Mouse (Mus musculus) kidney, adult 2 months (tissue): ENCODE measurements around the gene Tgoln1. TPM values are rescaled to one million over a fixed set of nuclear protein-coding genes. Genes with fewer than 3 reads are reported as not detected.

Experiments used
- DNase-seq: peaks from one replicate; pipeline ENCODE4 v3.0.0; 2021
- H3K27ac ChIP-seq: fragments of 200-500 bp; 2 replicates; pipeline ENCODE4 v1.5.1; 2012; ENCODE audit warnings: low read depth, low read length, control low read depth, inconsistent platforms; ENCODE audit not compliant: insufficient read depth
- H3K27me3 ChIP-seq: fragments of 200-500 bp; replicated peaks from 2 replicates; pipeline ENCODE4 v1.6.1; 2012; ENCODE audit warnings: mild to moderate bottlenecking, moderate library complexity, low read length, inconsistent platforms; ENCODE audit not compliant: control insufficient read depth, insufficient read depth
- H3K36me3 ChIP-seq: fragments of 200-500 bp; 2 replicates; pipeline ENCODE4 v1.6.1; 2012; ENCODE audit warnings: mild to moderate bottlenecking, moderate library complexity, low read length, inconsistent platforms; ENCODE audit not compliant: control insufficient read depth, insufficient read depth
- H3K4me1 ChIP-seq: fragments of 200-500 bp; 2 replicates; pipeline ENCODE4 v1.6.1; 2011; ENCODE audit warnings: low read length; ENCODE audit not compliant: control insufficient read depth, insufficient read depth
- H3K4me3 ChIP-seq: fragments of 200-500 bp; 2 replicates; pipeline ENCODE4 v1.5.1; 2011; ENCODE audit warnings: mild to moderate bottlenecking, low read depth, low read length, control low read depth; ENCODE audit not compliant: insufficient read depth
- CTCF ChIP-seq: fragments of 200-500 bp; conservative IDR thresholded peaks from 2 replicates; pipeline ENCODE4 v1.5.1; 2011; ENCODE audit warnings: low read depth, mild to moderate bottlenecking, control low read depth, low read length, moderate library complexity, mixed read lengths; ENCODE audit not compliant: insufficient read depth, insufficient read length
- POLR2A ChIP-seq: fragments of 200-500 bp; IDR thresholded peaks from one replicate; pipeline ENCODE4 v1.6.1; 2011; ENCODE audit warnings: low read depth, low read length, control low read depth
- WGBS: fragments of 180-500 bp; shearing (Covaris S2); methylation state at CpG from one replicate; pipeline ENCODE4 v1.1.7; 2018; 5-methylcytosine and 5-hydroxymethylcytosine counted together
- polyA plus RNA-seq: library from polyadenylated mRNA; depleted of rRNA; stranded (reverse); fragments of >200 nt; gene quantifications from 2 replicates; pipeline ENCODE4 v1.2.3, GENCODE M21; 2012

Gene Tgoln1
- polyA plus RNA-seq, 1 experiment, result 118 TPM

DNA sequence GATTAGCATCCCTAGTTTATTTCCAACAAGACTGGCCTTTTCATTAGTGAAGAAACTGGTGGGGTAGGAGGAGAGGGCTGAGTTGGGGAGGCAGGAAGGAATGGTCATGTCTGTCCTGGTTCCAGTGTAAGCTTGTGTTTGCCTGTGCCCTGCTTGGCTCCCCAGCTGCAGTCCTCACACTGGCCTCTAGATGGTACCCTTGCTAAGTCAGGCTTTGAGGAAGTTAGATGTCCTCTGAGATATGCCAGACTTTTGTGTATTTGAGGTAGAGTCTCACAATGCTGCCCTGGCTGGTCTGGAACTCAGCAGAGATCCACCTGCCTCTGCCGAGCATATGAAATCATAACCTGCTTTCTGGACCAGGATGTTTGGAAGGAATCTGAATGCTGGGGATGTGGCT, 15.1 kb downstream of the Tgoln1 start:
- no peaks in the 10 kb centered on the region for H3K27me3 ChIP-seq
- peaks cover 2% of the 10 kb centered on the region for H3K36me3 ChIP-seq
- WGBS, result 14% methylated on average over 1 of the region's 1 CpGs
- DNase-seq, result peak; percentile 92
- H3K4me3 ChIP-seq, result no peak overlapping the region
- H3K27ac ChIP-seq, result no peak overlapping the region
- peaks cover 14% of the 10 kb centered on the region; the same call in 1 of the 2 replicates for H3K4me1 ChIP-seq
- TF ChIP-seq CTCF, result peak; percentile 97; the same call in 1 of the 2 replicates
- TF ChIP-seq POLR2A, result no peak

DNA sequence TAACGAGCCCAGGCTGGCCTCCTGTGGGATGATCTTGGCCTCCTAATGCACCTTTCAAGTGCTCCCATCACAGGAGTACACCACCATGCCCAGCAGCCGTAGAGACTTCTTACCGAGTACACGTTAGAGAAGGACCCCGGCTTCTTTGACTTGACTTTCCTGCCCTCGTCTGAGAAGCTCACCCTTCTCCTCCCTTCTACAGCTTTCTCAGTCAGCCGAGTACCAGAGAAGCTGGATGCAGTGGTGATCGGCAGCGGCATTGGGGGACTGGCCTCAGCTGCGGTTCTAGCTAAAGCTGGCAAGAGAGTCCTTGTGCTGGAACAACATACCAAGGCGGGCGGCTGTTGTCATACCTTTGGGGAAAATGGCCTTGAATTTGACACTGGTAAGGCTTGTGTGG, 16.0 kb downstream of the Tgoln1 start:
- H3K36me3 ChIP-seq, result peaks cover 2% of the 10 kb centered on the region
- 89% methylated on average over 12 of the region's 12 CpGs for WGBS

DNA sequence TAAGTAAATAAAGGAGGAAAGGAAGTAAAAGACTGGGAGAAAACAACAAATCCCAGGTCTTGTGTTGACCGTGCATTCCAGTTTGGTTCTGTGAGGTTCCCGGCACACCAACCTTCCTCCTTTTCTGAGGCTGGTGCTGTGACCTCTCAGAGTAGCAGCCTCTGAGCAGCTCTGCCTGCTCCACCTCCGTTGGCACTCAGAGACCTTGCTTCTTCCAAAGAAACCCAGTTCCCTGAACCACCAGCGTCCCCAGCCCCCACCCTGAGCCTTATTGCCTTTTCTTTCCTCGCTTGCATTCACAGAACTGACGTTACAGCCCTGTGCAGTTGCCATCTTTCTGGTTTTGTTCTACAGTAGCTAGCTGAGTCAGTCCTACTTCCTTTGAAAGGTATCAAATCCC, 16.6 kb downstream of the Tgoln1 start:
- H3K27me3 ChIP-seq, result no peaks in the 10 kb centered on the region
- DNase-seq, result peak; percentile 48
- H3K27ac ChIP-seq, result no peak overlapping the region
- H3K36me3 ChIP-seq, result peaks cover 1% of the 10 kb centered on the region
- no peak overlapping the region for H3K4me3 ChIP-seq
- no peak for TF ChIP-seq CTCF
- TF ChIP-seq POLR2A, result no peak
- peaks cover 21% of the 10 kb centered on the region; the same call in 1 of the 2 replicates for H3K4me1 ChIP-seq
- WGBS, result 70% methylated on average over 6 of the region's 6 CpGs

More for the DNA sequence above, 16.0 kb downstream of the Tgoln1 start:
- TF ChIP-seq POLR2A (no peak), CTCF (no peak)
- H3K4me3 ChIP-seq, result no peak overlapping the region
- no peaks in the 10 kb centered on the region for H3K27me3 ChIP-seq
- DNase-seq, result no peak
- peaks cover 21% of the 10 kb centered on the region; the same call in 1 of the 2 replicates for H3K4me1 ChIP-seq
- no peak overlapping the region for H3K27ac ChIP-seq

DNA sequence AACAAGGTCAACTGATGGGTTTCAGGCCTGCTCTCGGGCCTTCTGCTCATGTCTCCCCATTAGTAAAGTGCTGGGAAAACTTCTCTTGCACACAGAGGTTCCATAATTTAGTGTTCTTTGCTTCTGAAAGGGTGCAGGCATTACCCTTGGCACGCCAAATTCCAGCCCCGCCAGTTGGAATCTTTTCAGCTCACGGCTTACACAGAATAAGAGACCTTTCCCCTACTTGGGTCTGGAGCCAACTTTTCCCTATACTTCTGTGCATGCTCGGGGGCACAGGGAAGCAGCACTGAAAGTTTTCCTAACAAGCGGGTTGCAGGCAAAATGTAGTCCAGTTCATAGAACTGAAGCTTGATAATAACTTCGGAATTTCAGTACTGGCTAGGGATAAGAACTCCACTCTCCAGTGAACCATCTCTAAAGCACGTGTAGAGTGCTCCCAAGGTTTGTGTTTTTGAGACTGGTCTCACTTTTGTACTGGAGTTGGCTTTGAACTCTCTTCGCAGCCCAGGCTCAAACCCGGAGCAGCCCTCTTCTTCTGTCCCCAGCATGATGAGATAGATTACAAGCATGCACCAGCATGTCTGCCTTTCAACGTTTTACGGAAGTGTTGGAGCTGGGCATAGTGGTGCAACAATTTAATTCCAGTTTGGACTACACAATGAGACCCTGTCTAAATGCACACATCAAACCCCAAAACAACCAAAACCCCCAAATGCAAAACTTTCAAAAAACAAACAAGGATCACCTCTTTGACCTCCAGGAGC, 17.8 kb downstream of the Tgoln1 start:
- no peak for TF ChIP-seq CTCF
- TF ChIP-seq POLR2A, result no peak
- peak overlapping the region; percentile 70 for H3K4me3 ChIP-seq
- H3K27ac ChIP-seq, result peak overlapping the region; percentile 96
- no peaks in the 10 kb centered on the region for H3K36me3 ChIP-seq
- peak; percentile 76 for DNase-seq
- no peaks in the 10 kb centered on the region for H3K27me3 ChIP-seq
- H3K4me1 ChIP-seq, result peaks cover 21% of the 10 kb centered on the region; the same call in 1 of the 2 replicates
- 27% methylated on average over 12 of the region's 12 CpGs for WGBS

DNA sequence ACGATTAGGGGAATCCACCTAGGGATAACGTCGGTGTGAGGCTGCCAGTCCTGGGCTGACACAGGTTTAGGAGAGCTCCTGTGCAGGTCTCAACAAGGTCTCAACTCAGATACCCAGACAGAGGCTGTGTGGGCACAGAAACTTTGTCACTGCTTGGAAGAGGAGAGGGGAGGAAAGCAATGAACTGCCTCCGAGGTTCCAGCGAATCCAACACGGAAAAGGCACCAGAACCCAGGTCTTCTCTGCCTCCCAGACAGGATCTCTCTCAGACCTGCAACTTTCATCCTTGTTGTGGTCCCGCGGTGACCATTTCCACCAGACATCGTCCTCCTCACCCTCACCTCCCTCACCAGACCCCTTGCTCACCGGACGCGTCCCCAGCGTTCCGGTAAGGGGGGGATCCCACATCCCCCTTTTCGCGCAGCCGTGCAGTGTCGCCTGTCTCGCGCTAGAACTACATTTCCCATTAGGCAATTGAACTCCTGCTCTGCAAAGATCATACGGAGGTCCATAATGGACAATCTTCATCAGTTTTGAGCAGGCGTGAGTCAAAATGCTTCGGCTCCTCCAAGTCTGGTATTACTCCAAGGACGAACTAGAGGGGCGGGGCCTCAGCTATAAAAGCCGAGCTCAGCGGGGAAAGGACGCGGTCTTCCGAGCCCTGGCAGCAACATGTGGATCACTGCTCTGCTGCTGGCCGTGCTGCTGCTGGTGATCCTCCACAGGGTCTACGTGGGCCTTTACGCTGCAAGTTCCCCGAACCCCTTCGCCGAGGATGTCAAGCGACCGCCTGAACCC, 18.6 kb downstream of the Tgoln1 start, which contains the start of the genes Elmod3 and Retsat:
Gene Elmod3 (minus strand): TSS at position 458 of the 798 bp plus-strand sequence.
Gene Retsat (plus strand): TSS at position 520 of the 798 bp plus-strand sequence.
- peak within 1 kb of the TSS; percentile 96 for H3K27ac ChIP-seq
- H3K36me3 ChIP-seq, result no peaks in the 10 kb centered on the region
- no peaks in the 10 kb centered on the region for H3K27me3 ChIP-seq
- peak within 1 kb of the TSS; percentile 96 for H3K4me3 ChIP-seq
- TF ChIP-seq POLR2A (peak; percentile 99), CTCF (no peak)
- peak; percentile 99 for DNase-seq
- peaks cover 21% of the 10 kb centered on the region; the same call in 1 of the 2 replicates for H3K4me1 ChIP-seq
- WGBS, result under 1% methylated on average over 38 of the region's 38 CpGs

DNA sequence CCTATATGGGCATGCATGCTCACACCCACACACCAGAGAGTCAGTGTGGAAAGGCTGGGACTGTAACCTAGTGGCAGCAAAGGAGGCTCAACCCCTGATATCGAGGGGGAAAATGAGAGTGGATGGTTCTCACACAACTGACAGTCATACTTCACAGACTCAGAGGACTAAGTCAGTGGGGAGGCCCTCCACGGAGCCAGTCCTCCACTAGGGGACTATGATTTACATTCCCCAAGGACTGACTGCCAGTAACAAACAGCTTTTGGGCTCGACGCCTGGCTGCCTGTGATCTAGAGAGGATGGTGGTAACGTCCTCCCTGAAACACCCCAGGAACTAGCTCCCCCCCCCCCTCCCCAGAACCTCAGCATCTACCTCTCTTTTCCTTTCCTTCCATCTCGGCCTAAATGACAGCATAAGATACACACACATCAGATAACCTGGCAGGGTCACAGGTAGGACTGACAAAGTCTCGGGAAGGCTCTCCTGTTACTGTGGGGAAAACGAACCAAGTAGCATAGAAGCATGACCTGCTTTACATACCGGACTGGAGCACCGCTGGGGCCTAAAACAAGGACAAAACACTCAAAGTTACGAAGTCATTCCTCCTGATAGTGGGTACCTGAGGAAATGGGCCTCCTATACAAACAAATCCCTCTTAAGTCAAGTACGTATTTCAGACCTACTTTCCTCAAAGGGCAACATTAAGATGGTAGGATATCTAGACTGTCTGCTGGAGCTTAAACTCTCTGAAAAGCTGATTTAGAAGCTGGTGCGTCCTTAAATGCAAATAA, 19.5 kb downstream of the Tgoln1 start:
- H3K4me1 ChIP-seq, result peaks cover 21% of the 10 kb centered on the region; the same call in 1 of the 2 replicates
- peak overlapping the region; percentile 96 for H3K4me3 ChIP-seq
- WGBS, result 15% methylated on average over 13 of the region's 13 CpGs
- peak overlapping the region; percentile 83 for H3K27ac ChIP-seq
- TF ChIP-seq CTCF (no peak), POLR2A (no peak)
- DNase-seq, result no peak
- H3K27me3 ChIP-seq, result no peaks in the 10 kb centered on the region
- no peaks in the 10 kb centered on the region for H3K36me3 ChIP-seq
